Mouse (Mus musculus): Measurements from ENCODE around the gene Kctd8. TPM values are rescaled to one million over a fixed set of nuclear protein-coding genes. Genes with fewer than 3 reads are reported as not detected.

The Kctd8 gene
- total RNA-seq (2023): not detected

DNA sequence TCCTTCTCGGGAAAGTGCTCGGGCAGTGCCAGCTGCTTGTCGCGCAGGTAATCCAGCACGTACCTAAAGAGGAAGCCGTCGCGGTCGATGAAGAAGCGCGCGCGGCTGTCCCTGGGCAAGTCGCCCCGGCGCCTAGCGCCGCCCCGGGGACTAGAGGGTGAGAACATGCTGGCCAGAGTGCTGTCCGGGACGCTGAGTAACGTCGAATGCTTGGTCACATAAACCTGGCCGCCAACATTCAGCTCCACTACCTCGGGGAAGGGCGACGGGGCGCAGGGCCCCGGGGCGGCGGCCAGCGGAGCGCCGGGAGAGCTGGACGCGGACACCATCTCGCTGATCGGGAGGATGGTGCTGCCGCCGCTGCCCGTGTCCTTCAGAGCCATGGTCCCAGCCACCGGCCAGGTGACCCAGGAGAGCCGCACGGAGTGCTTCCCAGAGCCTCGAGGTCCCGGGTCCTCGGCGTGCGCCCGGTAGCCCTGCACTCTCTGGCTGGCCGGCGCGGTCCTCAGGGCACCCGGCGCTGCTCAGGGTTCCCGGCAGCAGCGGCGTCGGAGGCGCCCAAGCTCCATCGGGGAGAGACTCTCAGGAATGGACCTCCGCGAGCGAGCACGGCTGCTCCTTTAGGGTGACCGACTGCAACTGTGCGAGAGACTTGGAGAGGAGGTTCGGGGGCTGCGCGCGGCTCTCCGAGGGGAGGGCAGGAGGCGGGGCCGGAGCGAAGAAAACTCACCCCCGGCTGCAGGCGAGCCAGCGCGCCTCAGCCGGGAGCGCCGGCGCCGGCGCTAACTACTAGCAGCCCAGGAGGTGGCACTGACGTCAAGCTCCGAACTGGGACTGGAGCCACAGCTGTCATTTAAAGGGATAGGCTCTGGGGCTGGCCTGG lies at the start of gene Kctd8:
Kctd8 (minus strand) TSS at position 761 of the 883 bp plus-strand sequence.

Other genes starting within 250 kb of the Kctd8 start
- not detected for gene Yipf7, start 201.0 kb upstream of the Kctd8 start, total RNA-seq (2023)
- gene Guf1, start 215.2 kb upstream of the Kctd8 start, total RNA-seq (2023): 16.6 TPM

All from CD4-positive naive resting alpha-beta T cell, adult 76 days (primary cell).